Mouse (Mus musculus): ENCODE results near the gene Ntrk3.

DNA sequence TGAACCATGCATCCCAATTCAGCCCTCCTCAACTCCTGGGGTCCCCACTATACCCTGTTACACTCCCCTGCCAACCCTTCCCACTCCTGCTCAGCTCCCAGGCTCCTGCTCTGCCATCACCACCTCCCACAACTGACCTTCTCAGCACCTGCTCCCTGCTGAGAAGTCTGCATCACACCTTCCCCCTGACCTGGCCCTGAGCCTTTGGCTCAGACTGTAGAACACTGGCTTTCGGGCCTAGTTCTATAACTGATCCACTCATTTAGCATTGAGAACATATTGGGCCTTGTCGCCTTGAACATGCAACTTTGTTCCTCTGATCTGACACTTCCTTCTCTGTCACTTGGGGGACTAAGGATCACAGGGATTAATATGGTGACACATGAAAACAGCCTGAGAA is 152.9 kb downstream of the Ntrk3 start:
- TF ChIP-seq CTCF (IDR thresholded peaks at IDR 0.05; ENCODE audit: control insufficient read depth, insufficient read depth, insufficient replicate concordance, low read depth, low read length), result no peak
- TF ChIP-seq POLR2A (IDR thresholded peaks at IDR 0.05; ENCODE audit: control insufficient read depth, low read depth, low read length), result no peak

Measured in testis, adult 2 months (tissue).